Mouse (Mus musculus) lung, embryonic 14.5 days (tissue): ENCODE results near the gene Nt5c2. TPM values are rescaled to one million over a fixed set of nuclear protein-coding genes. Genes with fewer than 3 reads are reported as not detected.

Experiments used
- ATAC-seq: fragments of 200-750 bp; cut with Nextera tagmentation; 2 replicates; pipeline ENCODE4 v1.8.0; 2017; ENCODE audit warnings: mild to moderate bottlenecking, moderate TSS enrichment, moderate library complexity; ENCODE audit not compliant: insufficient read depth
- DNase-seq: peaks from one replicate; pipeline ENCODE4 v3.0.0-alpha.2; 2015
- H3K27ac ChIP-seq: fragments of 300-500 bp; sonication (generic); 2 replicates; pipeline ENCODE4 v1.5.1; 2014; ENCODE audit warnings: low read depth, mild to moderate bottlenecking, moderate library complexity
- H3K27me3 ChIP-seq: fragments of 300-500 bp; sonication (generic); 2 replicates; pipeline ENCODE4 v1.6.1; 2014; ENCODE audit warnings: low read length, control low read depth; ENCODE audit not compliant: insufficient read depth
- H3K36me3 ChIP-seq: fragments of 300-500 bp; sonication (generic); 2 replicates; pipeline ENCODE4 v1.6.1; 2014; ENCODE audit warnings: control low read depth; ENCODE audit not compliant: insufficient read depth
- H3K4me1 ChIP-seq: fragments of 300-500 bp; sonication (generic); 2 replicates; pipeline ENCODE4 v1.6.1; 2014; ENCODE audit warnings: antibody characterized with exemption, control low read depth; ENCODE audit not compliant: insufficient read depth
- H3K4me2 ChIP-seq: fragments of 300-500 bp; sonication (generic); 2 replicates; pipeline ENCODE4 v1.6.1; 2014; ENCODE audit warnings: mild to moderate bottlenecking
- H3K4me3 ChIP-seq: fragments of 300-500 bp; sonication (generic); 2 replicates; pipeline ENCODE4 v1.5.1; 2014; ENCODE audit warnings: low read depth, low read length
- H3K9ac ChIP-seq: fragments of 300-500 bp; sonication (generic); 2 replicates; pipeline ENCODE4 v1.6.1; 2014
- H3K9me3 ChIP-seq: fragments of 300-500 bp; sonication (generic); 2 replicates; pipeline ENCODE4 v1.6.1; 2016; ENCODE audit warnings: low read depth, low read length, control low read depth
- CTCF ChIP-seq: IDR thresholded peaks from 2 replicates; pipeline ENCODE4 v1.5.1; 2016; ENCODE audit warnings: antibody characterized with exemption, low read depth
- WGBS: fragments of 180-500 bp; shearing (Covaris S2); extraction: QIAGEN DNeasy Blood & Tissue Kit; methylation state at CpG from one replicate; pipeline ENCODE4 v1.1.7; 2014; 5-methylcytosine and 5-hydroxymethylcytosine counted together
- polyA plus RNA-seq: library from polyadenylated mRNA; unstranded; fragments of >200 nt; fragmentation: Nextera tagmentation; extraction: Ambion mirVana; gene quantifications from 2 replicates; pipeline ENCODE4 v1.2.1, GENCODE M21; 2014

The Nt5c2 gene
- polyA plus RNA-seq, 1 experiment from 2014 or later, result 81.2 TPM

DNA sequence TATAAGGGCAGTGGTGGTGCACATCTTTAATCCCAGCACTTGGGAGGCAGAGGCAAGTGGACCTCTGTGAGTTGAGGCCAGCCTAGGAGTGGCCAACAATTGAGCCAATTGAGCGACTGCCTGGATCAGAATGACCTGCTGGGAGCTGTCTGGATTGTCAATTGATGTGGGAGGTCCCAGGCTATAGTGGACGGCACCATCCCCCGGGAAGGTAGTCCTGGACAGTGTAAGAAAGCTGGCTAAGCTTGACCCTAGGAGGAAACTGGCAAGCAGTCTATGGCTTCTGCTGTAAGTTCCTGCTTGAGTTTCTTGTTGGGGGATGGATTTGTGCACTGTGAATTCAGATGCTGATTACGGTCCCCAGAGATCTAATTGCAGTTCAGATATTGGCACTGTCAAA lies 47.1 kb downstream of the Nt5c2 start:
- WGBS, result 66% methylated on average over 4 of the region's 4 CpGs
- TF ChIP-seq CTCF, result no peak
- Histone ChIP-seq H3K27me3 (no peaks in the 10 kb centered on the region), H3K9ac (no peak overlapping the region), H3K4me3 (no peak overlapping the region), H3K4me2 (no peak overlapping the region), H3K4me1 (peaks cover 7% of the 10 kb centered on the region; the same call in 1 of the 2 replicates), H3K27ac (no peak overlapping the region), H3K36me3 (no peaks in the 10 kb centered on the region), H3K9me3 (no peaks in the 10 kb centered on the region)
- ATAC-seq (no peak), DNase-seq (no peak)

DNA sequence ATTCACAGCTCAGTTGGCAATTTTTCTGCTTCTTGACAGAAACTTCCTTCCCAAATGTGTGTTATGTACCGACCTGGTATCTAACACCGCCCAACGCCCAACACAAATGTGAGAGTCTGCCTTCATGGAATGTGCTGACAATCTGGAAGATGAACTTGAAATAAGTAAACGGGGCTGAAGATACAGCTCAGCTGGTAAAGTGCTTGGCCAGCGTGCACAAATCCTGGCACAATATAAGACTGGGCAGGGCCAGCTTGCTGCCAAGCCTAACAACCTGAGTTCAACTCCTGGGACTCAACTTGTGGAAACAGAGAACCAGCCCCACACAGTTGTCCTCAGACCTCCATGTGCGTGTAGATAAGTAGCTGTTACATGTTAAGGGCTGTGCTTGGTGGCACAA lies 48.6 kb downstream of the Nt5c2 start:
- TF ChIP-seq CTCF, result no peak
- peaks cover 7% of the 10 kb centered on the region; the same call in 1 of the 2 replicates for H3K4me1 ChIP-seq
- WGBS, result 88% methylated on average over 6 of the region's 6 CpGs
- no peaks in the 10 kb centered on the region for H3K27me3 ChIP-seq
- ATAC-seq (no peak), DNase-seq (no peak)
- H3K4me3 ChIP-seq, result no peak overlapping the region
- H3K9ac ChIP-seq, result no peak overlapping the region
- H3K36me3 ChIP-seq, result no peaks in the 10 kb centered on the region
- H3K9me3 ChIP-seq, result no peaks in the 10 kb centered on the region
- no peak overlapping the region for H3K27ac ChIP-seq
- no peak overlapping the region for H3K4me2 ChIP-seq

DNA sequence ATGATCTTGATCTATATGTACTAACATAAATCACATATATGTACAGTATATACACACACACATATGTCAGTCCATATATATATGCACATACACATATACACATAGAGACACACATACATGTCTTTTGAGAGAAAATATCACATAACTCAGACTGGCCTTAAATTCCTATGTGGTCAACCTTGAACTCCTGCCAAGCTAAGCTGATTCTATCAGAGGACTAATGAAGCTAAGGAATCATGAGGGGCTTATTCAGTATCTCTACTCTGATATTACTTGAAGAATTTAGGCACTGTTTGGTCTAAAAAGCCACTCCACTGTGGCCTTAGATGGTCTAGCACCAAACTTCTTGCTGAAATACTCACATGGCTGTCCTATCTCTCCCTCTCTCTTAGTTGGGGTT lies 49.5 kb downstream of the Nt5c2 start:
- ATAC-seq, result no peak
- DNase-seq, result no peak
- Histone ChIP-seq H3K9me3 (no peaks in the 10 kb centered on the region), H3K36me3 (no peaks in the 10 kb centered on the region), H3K4me2 (no peak overlapping the region), H3K4me3 (no peak overlapping the region), H3K27me3 (no peaks in the 10 kb centered on the region), H3K9ac (no peak overlapping the region), H3K27ac (no peak overlapping the region), H3K4me1 (peaks cover 9% of the 10 kb centered on the region; the same call in 1 of the 2 replicates)
- TF ChIP-seq CTCF, result no peak

DNA sequence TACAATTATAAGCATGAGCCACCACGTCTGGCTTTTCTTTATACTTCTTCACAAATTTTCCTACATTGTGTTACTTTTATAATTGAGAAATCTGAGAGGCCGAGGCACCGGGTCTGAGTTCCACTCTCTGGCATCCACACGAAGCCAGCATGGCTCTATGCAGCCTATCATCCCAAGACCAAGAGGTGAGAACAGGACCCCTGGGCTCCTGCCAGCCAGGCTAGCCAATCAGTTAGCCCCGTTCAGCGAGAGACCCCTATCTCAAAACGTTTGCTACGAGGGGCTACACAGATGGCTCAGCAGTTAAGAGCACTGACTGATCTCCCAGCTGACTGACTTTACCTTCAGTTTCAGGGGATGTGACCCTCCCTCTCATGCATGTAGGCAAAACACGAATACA lies 50.6 kb downstream of the Nt5c2 start:
- no peaks in the 10 kb centered on the region for H3K27me3 ChIP-seq
- ATAC-seq, result no peak
- WGBS, result 41% methylated on average over 9 of the region's 9 CpGs

DNA sequence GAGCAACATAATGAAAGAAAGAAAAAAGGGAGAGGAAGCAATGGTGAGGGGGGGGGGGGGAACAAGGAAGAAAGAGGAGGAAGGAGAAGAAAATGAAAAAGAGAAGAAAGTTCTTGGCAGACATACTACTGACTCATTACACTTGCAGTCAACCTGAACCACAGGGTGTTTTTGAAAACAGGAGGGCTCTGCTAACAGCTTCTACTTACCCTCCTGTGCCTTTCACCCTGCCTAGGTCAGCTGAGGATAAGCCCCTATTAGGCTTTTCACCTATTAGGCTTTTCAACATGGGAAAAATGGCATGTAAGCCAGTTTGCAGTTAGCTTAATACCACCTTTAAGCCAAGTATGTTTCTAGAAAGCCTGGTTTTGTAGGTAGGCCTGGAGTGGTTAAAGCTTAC lies 51.5 kb downstream of the Nt5c2 start:
- no peaks in the 10 kb centered on the region for H3K27me3 ChIP-seq
- no peaks in the 10 kb centered on the region for H3K36me3 ChIP-seq
- no peak overlapping the region for H3K4me2 ChIP-seq
- no peaks in the 10 kb centered on the region for H3K9me3 ChIP-seq
- no peak overlapping the region for H3K9ac ChIP-seq
- ATAC-seq (no peak), DNase-seq (no peak)
- no peak overlapping the region for H3K4me3 ChIP-seq
- no peak overlapping the region for H3K27ac ChIP-seq
- no peak for TF ChIP-seq CTCF
- peaks cover 11% of the 10 kb centered on the region; the same call in 1 of the 2 replicates for H3K4me1 ChIP-seq

More for the DNA sequence above, 50.6 kb downstream of the Nt5c2 start:
- peaks cover 8% of the 10 kb centered on the region; the same call in 1 of the 2 replicates for H3K4me1 ChIP-seq
- H3K36me3 ChIP-seq, result no peaks in the 10 kb centered on the region
- no peak overlapping the region for H3K4me2 ChIP-seq
- no peaks in the 10 kb centered on the region for H3K9me3 ChIP-seq
- no peak for DNase-seq
- no peak overlapping the region for H3K27ac ChIP-seq
- H3K4me3 ChIP-seq, result no peak overlapping the region
- TF ChIP-seq CTCF, result no peak
- no peak overlapping the region for H3K9ac ChIP-seq

DNA sequence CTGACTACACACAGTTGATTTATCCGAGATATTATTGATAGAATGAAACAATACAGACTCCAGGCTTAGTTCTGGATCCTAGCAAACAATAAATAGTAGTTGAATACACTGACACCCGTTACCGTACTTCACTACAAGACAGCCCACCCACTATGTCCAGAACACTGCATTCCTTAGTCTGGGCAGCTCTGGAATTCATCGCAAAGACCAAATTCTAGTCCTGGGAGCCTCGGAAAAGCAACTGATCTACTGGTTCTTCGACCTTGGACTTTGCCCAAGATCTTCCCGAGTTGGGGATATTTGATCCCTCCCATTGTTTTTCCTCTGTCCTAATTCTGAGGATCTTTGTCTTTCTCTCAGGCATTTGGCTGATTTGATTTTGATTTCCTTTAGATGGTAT lies 52.1 kb downstream of the Nt5c2 start:
- H3K4me3 ChIP-seq, result peak overlapping the region; percentile 79
- 12% methylated on average over 7 of the region's 7 CpGs for WGBS
- no peaks in the 10 kb centered on the region for H3K27me3 ChIP-seq
- H3K36me3 ChIP-seq, result no peaks in the 10 kb centered on the region
- no peak for TF ChIP-seq CTCF
- ATAC-seq (no peak; the same call in 1 of the 2 replicates), DNase-seq (peak; percentile 50)
- no peaks in the 10 kb centered on the region for H3K9me3 ChIP-seq
- no peak overlapping the region for H3K27ac ChIP-seq
- no peak overlapping the region for H3K9ac ChIP-seq
- peaks cover 11% of the 10 kb centered on the region; the same call in 1 of the 2 replicates for H3K4me1 ChIP-seq
- peak overlapping the region; percentile 71 for H3K4me2 ChIP-seq

DNA sequence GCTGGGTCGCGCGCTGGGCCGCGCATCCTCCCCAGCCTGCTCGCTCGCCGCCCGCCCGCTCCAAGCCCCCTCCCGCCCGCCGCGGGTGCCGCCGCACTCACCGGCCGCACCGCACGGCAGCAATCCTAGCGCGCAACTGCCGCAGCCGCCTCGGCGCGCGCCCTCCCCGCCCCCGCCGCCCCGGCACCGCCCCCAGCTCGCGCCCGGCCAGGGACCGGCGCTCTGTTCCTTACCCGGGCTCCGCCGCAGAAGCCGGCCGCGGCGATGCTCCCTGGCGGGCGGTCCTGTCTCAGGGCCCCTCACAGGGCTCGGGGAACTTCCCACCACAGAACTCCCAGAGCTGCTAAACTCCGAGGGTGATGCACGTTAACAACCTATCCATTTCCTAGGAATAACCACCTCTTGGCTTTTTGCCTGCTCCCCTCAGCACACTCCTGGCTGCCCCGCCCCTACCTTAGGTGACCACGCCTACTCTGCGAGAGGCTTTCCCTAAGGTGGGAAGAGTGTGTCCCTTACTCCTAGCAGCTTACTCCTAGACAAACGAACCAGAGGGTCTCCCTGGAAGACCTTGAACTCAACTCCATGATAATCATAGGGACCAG lies 52.7 kb downstream of the Nt5c2 start:
- 0% methylated on average over 29 of the region's 54 CpGs for WGBS
- peak overlapping the region; percentile 94 for H3K9ac ChIP-seq
- TF ChIP-seq CTCF, result no peak

More for the DNA sequence above, 52.7 kb downstream of the Nt5c2 start:
- Histone ChIP-seq H3K4me2 (peak overlapping the region; percentile 71), H3K4me1 (peaks cover 15% of the 10 kb centered on the region; the same call in 1 of the 2 replicates), H3K27ac (peak overlapping the region; percentile 97), H3K27me3 (no peaks in the 10 kb centered on the region), H3K9me3 (no peaks in the 10 kb centered on the region), H3K4me3 (peak overlapping the region; percentile 79), H3K36me3 (no peaks in the 10 kb centered on the region)
- DNase-seq (peak; percentile 89), ATAC-seq (peak; percentile 90)
